Mouse (Mus musculus) liver, embryonic 14.5 days (tissue): ENCODE data around the gene Lrrc71.

Source experiments
- CTCF ChIP-seq: IDR thresholded peaks from 2 replicates; pipeline ENCODE4 v1.5.1; 2016; ENCODE audit warnings: antibody characterized with exemption, low read depth, control low read depth
- EP300 ChIP-seq: IDR thresholded peaks from 2 replicates; pipeline ENCODE4 v1.6.1; 2016; ENCODE audit warnings: antibody characterized with exemption, low read depth

DNA sequence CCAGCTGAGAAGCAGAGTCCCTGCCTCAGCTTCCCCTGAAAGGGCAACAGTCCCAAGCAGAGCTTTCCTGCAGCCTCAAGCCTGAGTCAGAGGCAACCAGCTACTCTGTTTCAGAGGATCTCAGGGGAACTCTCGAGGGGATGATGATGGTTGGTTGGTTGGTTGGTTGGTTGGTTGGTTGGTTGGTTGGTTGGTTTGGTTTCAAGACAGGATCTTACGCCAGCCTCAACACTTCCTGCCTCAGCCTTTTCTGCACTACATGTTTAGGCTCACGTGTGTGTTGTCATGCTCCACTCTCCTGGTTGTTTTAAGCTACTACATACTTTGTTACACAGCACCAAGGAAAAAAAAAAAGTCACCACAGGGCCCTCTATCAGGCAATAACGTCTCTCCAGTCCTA, 4.5 kb downstream of the Lrrc71 start:
- TF ChIP-seq EP300 (no peak), CTCF (no peak)
